Mouse (Mus musculus): Measurements from ENCODE around the gene Wdr83os. TPM values are rescaled to one million over a fixed set of nuclear protein-coding genes. Genes with fewer than 3 reads are reported as not detected.
"Not testable (repeated sequence)": the region's sequence is repeated elsewhere in the genome, so short reads cannot be mapped to it uniquely, and the experiment has no call there.

Wdr83os gene
- total RNA-seq, 2 experiments from 2014 or later, result 61.3 to 250 TPM

DNA sequence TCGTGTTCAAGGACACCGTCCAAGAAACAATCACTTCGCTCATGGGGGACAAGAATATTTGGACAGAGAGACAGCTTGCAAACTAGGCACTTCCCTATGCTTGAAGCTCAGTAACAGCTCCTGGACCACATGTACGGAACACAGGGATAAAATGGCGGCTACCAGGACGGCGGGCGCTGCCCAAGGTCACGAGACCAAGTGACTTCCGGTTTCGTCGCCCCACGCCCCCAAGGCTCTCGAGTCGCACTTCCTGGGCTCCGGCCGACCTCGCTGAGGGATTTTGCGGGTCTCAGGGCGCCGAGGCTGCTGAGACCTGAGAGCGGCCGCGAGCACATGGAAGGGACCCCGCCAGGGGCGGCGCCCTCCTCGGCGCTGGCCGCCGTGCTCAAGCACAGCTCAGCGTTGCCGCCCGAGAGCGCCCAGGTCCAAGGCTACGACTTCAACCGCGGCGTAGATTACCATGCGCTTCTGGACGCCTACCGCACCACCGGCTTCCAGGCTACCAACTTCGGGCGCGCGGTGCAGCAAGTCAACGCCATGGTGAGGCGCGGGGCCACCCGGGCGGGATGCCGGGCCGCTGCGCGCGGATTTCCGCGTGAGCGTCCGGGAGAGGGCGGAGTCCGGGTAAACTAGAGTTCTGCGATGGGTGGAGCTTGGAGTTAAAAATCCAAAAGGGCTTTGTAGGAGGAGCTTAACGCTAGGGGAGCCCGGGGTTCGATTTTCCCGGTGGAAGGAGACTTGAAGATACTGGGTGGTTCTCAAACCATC is 8.8 kb upstream of the Wdr83os start, which contains the start of gene Dhps:
Dhps (plus strand) TSS at position 244 of the 768 bp plus-strand sequence.
- ATAC-seq (replicated peaks; ENCODE audit: low FRiP score, low TSS enrichment, poor library complexity, severe bottlenecking), result peak; percentile 69

DNA sequence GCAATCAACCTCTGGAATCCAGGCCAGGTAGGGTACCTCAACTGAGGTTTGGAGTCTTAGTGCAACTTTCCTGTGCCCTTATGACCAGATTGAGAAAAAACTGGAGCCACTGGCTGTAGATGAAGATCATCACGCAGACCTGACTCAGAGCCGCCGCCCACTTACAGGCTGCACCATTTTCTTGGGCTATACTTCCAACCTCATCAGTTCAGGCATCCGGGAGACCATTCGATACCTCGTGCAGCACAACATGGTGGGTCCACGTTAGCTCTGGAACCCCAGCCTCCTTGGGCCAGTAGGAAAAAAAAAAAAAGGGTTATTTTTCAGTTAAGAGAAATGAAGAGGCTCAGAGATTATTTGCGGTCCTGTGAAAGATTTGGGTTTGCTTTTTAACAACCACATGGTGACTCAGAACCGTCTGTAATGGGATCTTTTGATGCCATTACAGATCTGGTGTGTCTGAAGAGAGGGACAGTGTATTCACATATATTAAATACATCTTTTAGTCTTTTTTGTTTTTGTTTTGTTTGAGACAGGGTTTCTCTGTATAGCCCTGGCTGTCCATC is 8.1 kb upstream of the Wdr83os start:
- ATAC-seq (replicated peaks; ENCODE audit: low FRiP score, low TSS enrichment, poor library complexity, severe bottlenecking), result no peak

GRCm38 (mm10) chr8:85073041-85073612 is 7.4 kb upstream of the Wdr83os start:
- ATAC-seq (replicated peaks; ENCODE audit: low FRiP score, low TSS enrichment, poor library complexity, severe bottlenecking), result no peak

GRCm38 (mm10) chr8:85074167-85074566 is 6.4 kb upstream of the Wdr83os start:
- ATAC-seq (replicated peaks; ENCODE audit: low FRiP score, low TSS enrichment, poor library complexity, severe bottlenecking), result no peak

DNA sequence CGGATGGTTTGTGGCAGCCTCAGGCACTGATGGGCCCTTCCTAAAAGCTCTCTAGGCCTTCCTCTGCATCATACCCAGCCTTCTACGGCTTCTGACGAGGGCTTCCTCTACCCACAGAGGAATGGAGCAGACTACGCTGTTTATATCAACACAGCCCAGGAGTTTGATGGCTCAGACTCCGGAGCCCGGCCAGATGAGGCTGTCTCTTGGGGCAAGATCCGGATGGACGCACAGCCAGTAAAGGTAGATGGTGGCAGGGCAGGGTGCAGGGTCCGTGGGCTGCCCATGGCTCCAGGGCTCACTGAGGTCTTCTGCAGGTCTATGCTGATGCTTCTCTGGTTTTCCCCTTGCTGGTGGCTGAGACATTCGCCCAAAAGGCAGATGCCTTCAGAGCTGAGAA is 5.9 kb upstream of the Wdr83os start:
- no peak for ATAC-seq (replicated peaks; ENCODE audit: low FRiP score, low TSS enrichment, poor library complexity, severe bottlenecking)

DNA sequence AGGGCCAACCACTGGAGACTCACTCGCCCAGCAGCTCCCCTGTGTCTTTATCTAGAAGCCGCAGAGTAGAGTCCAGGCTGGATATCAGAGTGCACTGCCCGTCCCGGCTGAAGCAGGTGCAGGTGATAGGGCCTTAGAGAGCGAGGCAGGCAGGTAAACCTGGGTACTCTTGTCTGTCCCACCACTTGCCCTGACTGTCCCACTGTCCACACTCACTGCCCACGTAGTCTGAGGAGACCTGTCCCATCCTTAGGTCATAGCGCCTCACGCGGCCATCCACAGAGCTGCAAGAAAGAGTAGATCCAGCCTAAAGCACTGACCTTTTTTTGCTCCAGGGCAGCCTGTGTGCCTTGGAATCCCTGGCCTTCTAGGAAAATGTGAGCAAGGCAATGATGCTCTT is 4.5 kb upstream of the Wdr83os start:
- ATAC-seq (replicated peaks; ENCODE audit: low FRiP score, low TSS enrichment, poor library complexity, severe bottlenecking), result no peak

- 0 out of 2 replicates have a peak, but pooled peaks have one; percentile 42 for ATAC-seq (replicated peaks; ENCODE audit: low FRiP score, low TSS enrichment, poor library complexity, severe bottlenecking)
These were observed 3.5 kb upstream of the Wdr83os start for GRCm38 (mm10) chr8:85076993-85077392.

GRCm38 (mm10) chr8:85080214-85080531 is 367 bp upstream of the Wdr83os start:
- no peak for ATAC-seq (replicated peaks; ENCODE audit: low FRiP score, low TSS enrichment, poor library complexity, severe bottlenecking)

GRCm38 (mm10) chr8:85081216-85081555 is 646 bp downstream of the Wdr83os start, which contains the start of gene Wdr83:
TSS of gene Wdr83 (minus strand) at chr8:85081306.
- peak; percentile 59 for ATAC-seq (replicated peaks; ENCODE audit: low FRiP score, low TSS enrichment, poor library complexity, severe bottlenecking)

DNA sequence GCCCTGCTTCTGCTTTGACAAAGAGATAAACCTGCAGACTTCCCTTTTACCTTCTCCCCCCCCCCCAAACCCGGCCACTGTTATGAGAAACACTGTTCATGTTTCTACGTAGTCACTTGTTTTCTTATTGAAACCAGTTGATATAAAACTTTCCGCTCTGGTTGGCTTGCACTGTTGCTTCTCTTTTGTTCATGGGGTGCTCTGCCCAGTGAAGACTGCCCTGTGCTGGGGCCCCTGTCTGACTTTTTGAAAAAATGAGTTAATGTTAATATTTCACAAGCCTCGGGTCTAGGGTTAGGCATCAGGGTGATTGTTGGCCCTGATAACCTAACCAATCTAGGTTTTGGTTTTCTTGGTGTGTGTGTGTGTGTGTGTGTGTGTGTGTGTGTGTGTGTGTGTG is 1.6 kb downstream of the Wdr83os start:
- not testable (repeated sequence) for ATAC-seq (replicated peaks; ENCODE audit: low FRiP score, low TSS enrichment, poor library complexity, severe bottlenecking)

DNA sequence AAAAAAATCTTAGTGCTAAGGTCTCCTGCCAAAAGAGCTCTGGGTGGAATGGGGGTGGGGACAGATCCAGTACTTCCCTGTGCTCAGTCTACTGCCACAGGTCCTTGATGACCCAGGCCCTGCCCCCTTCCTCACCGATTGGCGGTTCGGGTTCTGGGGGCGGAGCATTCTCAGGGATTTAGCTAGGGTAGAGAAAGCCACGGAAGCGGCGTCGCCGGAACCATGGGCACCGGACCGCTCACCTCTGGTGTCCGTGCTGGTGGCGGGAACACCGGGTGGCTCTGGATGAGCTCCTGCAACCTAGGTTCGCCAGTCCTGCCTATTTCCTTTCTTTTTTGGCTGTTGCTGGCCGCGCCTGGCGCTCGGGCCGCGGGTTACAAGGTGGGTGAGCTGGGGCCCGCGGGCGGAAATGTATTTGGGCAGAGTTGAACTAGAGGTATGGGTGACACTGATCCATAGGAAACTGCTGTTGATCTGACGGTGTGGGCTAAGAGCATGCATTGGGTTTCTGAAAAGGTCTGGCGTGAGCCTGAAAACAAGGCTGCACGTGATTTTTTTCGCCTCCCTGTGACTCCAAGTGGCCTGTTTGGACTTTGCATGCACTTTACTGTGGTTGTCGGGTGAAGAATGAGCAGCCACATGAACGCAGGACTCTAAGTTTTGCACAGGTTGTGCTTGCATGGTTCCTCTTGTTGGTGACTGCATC is 2.7 kb downstream of the Wdr83os start, which contains the start of gene Man2b1:
Man2b1 (plus strand) TSS at position 163 of the 706 bp plus-strand sequence.
- ATAC-seq (replicated peaks; ENCODE audit: low FRiP score, low TSS enrichment, poor library complexity, severe bottlenecking), result peak; percentile 81

- ATAC-seq (replicated peaks; ENCODE audit: low FRiP score, low TSS enrichment, poor library complexity, severe bottlenecking), result no peak
These were observed 4.1 kb downstream of the Wdr83os start for GRCm38 (mm10) chr8:85084633-85085032.

- no peak for ATAC-seq (replicated peaks; ENCODE audit: low FRiP score, low TSS enrichment, poor library complexity, severe bottlenecking)
These were observed 5.7 kb downstream of the Wdr83os start for GRCm38 (mm10) chr8:85086238-85086637.

DNA sequence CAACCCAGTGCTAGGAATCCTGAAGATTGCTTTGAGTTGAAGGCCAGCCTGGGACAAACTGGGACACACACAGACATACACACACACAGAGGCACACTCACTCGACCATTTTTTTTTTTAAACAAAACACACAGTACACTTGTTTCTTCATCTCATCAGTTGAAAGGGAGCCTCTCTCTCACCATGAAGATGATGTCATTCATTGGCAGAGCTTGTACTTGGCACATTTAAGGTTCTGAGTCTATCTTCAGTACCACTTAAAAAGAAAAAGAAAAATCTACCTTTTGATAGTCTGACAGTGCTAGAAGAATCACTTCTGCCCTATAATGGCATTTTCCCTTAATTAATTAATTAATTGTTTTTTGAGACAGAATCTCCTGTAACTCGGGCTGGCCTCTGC is 8.2 kb downstream of the Wdr83os start:
- ATAC-seq (replicated peaks; ENCODE audit: low FRiP score, low TSS enrichment, poor library complexity, severe bottlenecking), result no peak

GRCm38 (mm10) chr8:85090856-85091255 is 10.3 kb downstream of the Wdr83os start:
- no peak for ATAC-seq (replicated peaks; ENCODE audit: low FRiP score, low TSS enrichment, poor library complexity, severe bottlenecking)

GRCm38 (mm10) chr8:85091526-85092090 is 11.1 kb downstream of the Wdr83os start:
- no peak for ATAC-seq (replicated peaks; ENCODE audit: low FRiP score, low TSS enrichment, poor library complexity, severe bottlenecking)

DNA sequence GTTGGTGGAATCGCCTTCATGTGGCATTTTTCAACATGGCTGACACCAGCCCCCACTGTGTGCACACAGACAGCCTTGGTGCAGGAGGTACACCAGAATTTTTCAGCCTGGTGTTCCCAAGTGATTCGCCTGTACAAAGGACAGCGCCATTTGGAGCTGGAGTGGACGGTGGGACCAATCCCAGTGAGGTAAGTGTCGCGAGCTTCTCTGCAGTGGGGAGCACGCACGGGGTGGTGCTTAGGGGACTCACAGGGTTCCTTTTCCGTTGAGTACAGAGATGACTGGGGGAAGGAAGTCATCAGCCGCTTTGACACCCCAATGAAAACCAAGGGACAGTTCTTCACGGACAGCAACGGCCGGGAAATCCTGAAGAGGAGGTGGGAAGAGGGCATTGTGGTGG is 14.5 kb downstream of the Wdr83os start:
- no peak for ATAC-seq (replicated peaks; ENCODE audit: low FRiP score, low TSS enrichment, poor library complexity, severe bottlenecking)

DNA sequence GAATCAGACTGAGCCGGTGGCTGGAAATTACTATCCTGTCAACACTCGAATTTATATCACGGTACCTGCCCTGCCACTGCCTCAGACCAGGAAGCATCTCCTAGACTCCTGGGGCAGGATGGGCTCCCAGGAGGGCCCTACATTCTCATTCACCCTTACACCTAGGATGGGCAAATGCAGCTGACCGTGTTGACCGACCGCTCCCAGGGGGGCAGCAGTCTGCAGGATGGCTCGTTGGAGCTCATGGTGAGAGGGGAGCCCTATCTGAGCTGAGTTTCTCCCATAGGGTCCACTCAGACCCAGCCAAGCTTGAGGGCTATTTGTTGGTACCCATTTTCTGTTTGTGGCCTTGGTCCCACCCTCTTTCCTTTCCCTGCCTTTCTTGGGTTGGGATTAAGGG is 15.0 kb downstream of the Wdr83os start:
- ATAC-seq (replicated peaks; ENCODE audit: low FRiP score, low TSS enrichment, poor library complexity, severe bottlenecking), result no peak

DNA sequence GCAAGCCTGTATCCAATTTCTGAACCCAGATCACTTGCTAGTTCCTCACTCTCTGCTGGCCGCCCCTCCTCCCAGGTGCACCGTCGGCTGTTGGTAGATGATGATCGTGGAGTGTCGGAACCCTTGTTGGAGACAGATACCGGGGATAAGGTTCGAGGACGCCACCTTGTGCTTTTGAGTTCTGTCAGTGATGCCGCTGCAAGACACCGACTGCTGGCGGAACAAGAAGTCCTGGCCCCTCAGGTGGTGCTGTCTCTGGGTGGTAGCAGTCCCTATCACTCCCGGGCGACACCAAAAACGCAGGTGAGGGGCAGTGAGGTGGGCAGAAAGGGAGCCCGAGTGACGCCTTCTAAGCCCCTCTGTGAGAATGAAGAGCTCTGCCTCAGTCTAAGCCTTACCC is 15.7 kb downstream of the Wdr83os start:
- no peak for ATAC-seq (replicated peaks; ENCODE audit: low FRiP score, low TSS enrichment, poor library complexity, severe bottlenecking)

GRCm38 (mm10) chr8:85096850-85097249 is 16.3 kb downstream of the Wdr83os start:
- no peak for ATAC-seq (replicated peaks; ENCODE audit: low FRiP score, low TSS enrichment, poor library complexity, severe bottlenecking)
